Mouse (Mus musculus): ENCODE measurements around the gene Coro7.

- TF ChIP-seq CTCF (IDR thresholded peaks at IDR 0.05; ENCODE audit: insufficient read depth, low read length) (no peak), POLR2A (IDR thresholded peaks at IDR 0.05; ENCODE audit: borderline replicate concordance, extremely low read depth, low read depth, low read length) (peak; percentile 92)
Observed at GRCm38 (mm10) chr16:4683581-4684456, 4.2 kb upstream of the Coro7 start.
